Mouse (Mus musculus) lung, embryonic 16.5 days (tissue): ENCODE data around the gene Parvb. TPM values are rescaled to one million over a fixed set of nuclear protein-coding genes. Genes with fewer than 3 reads are reported as not detected.

ENCODE experiments used
- ATAC-seq: fragments of 200-750 bp; cut with Nextera tagmentation; 2 replicates; pipeline ENCODE4 v1.8.0; 2017; ENCODE audit warnings: low read depth, mild to moderate bottlenecking, moderate library complexity
- H3K27ac ChIP-seq: fragments of 300-500 bp; sonication (generic); 2 replicates; pipeline ENCODE4 v1.5.1; 2014; ENCODE audit warnings: mild to moderate bottlenecking, control low read depth, low read length
- H3K27me3 ChIP-seq: fragments of 300-500 bp; sonication (generic); 2 replicates; pipeline ENCODE4 v1.6.1; 2014; ENCODE audit warnings: low read depth, low read length, mixed read lengths; ENCODE audit not compliant: control insufficient read depth, insufficient read depth
- H3K36me3 ChIP-seq: fragments of 300-500 bp; sonication (generic); 2 replicates; pipeline ENCODE4 v1.6.1; 2014; ENCODE audit warnings: low read length; ENCODE audit not compliant: control insufficient read depth, insufficient read depth
- H3K4me1 ChIP-seq: fragments of 300-500 bp; sonication (generic); replicated peaks from 2 replicates; pipeline ENCODE4 v1.6.1; 2014; ENCODE audit warnings: low read length, mixed read lengths; ENCODE audit not compliant: control insufficient read depth, insufficient read depth
- H3K4me2 ChIP-seq: fragments of 300-500 bp; sonication (generic); 2 replicates; pipeline ENCODE4 v1.6.1; 2014; ENCODE audit warnings: low read depth, low read length, control low read depth
- H3K4me3 ChIP-seq: fragments of 300-500 bp; sonication (generic); 2 replicates; pipeline ENCODE4 v1.5.1; 2014; ENCODE audit warnings: mild to moderate bottlenecking, low read length, control low read depth
- H3K9ac ChIP-seq: fragments of 300-500 bp; sonication (generic); 2 replicates; pipeline ENCODE4 v1.6.1; 2014; ENCODE audit warnings: low read length, control low read depth
- H3K9me3 ChIP-seq: fragments of 300-500 bp; sonication (generic); 2 replicates; pipeline ENCODE4 v1.6.1; 2016; ENCODE audit warnings: low read length; ENCODE audit not compliant: control insufficient read depth
- WGBS: fragments of 180-500 bp; shearing (Covaris S2); extraction: QIAGEN DNeasy Blood & Tissue Kit; methylation state at CpG from one replicate; pipeline ENCODE4 v1.1.7; 2014; 5-methylcytosine and 5-hydroxymethylcytosine counted together
- polyA plus RNA-seq: library from polyadenylated mRNA; unstranded; fragments of >200 nt; fragmentation: Nextera tagmentation; extraction: Ambion mirVana; gene quantifications from 2 replicates; pipeline ENCODE4 v1.2.1, GENCODE M21; 2015

Gene Parvb
- polyA plus RNA-seq, 1 experiment from 2014 or later: 5.2 TPM

DNA sequence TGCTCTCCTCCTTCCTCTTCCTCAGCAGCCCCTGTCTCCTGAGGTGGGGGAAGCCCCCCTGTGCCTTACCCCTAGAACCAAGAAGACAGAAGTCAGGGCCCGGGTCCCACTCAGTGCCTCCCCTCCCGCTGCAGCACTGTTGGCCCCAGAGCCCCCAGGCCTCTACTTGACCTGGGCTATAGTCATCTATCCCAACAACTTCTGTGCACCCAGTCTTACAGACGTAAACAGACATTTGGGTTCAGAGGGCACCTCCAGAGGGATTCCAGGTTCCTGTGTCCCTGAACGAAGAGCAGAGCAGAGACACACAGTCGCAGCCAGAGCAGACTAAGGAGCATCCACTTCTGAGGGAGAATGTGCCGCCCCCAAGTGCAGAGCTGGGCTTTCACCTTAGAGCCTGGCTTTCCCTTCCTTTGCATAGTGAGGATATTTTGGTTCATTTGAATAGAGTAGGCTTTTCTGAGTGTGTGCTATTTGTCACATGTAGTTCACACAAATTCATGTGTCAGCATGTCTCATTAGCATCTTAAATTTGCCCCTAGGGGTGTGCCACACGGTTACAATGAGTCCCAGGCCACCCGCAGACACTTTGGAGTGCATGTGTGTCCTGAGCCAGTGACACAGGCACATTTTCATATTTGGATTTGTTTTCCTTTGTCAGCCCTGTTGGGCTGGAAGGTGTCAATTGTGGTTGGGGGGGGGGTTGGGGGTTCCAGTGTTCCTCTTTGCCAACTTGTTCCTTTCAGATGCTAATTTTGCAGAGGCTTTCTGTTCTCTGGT, 70.0 kb downstream of the Parvb start:
- no peaks in the 10 kb centered on the region for H3K9me3 ChIP-seq
- WGBS: 51% methylated on average over 8 of the region's 8 CpGs
- H3K4me2 ChIP-seq: no peak overlapping the region
- no peak overlapping the region for H3K4me3 ChIP-seq
- H3K9ac ChIP-seq: no peak overlapping the region
- peaks cover 23% of the 10 kb centered on the region for H3K4me1 ChIP-seq
- no peaks in the 10 kb centered on the region for H3K27me3 ChIP-seq
- ATAC-seq: no peak
- H3K36me3 ChIP-seq: no peaks in the 10 kb centered on the region
- no peak overlapping the region for H3K27ac ChIP-seq

- Histone ChIP-seq H3K9me3 (no peaks in the 10 kb centered on the region), H3K27me3 (no peaks in the 10 kb centered on the region), H3K4me1 (peaks cover 23% of the 10 kb centered on the region), H3K4me2 (no peak overlapping the region), H3K27ac (no peak overlapping the region), H3K4me3 (no peak overlapping the region), H3K9ac (no peak overlapping the region), H3K36me3 (no peaks in the 10 kb centered on the region)
- ATAC-seq: no peak
- 76% methylated on average over 10 of the region's 10 CpGs for WGBS
These were observed 71.4 kb downstream of the Parvb start for GRCm38 (mm10) chr15:84303264-84303663.

DNA sequence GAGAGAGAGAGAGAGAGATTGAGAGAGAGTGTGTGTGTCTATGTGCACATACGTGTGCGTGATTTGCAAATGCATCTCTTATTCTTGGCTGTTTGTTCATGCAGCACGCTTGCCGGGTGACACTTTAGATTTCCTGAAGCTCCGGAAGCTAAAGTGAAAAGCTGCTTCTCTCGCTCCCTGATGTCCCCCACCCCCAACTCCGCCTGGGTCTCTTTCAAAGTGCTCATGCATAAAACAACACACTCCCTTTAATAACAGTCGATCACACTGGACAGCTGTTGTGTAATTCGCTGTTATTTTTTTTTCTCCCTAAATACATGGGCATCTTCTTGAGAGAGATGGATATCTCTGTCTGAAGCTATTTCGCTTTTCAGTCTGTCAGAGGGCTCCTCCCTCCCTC, 73.5 kb downstream of the Parvb start:
- H3K27me3 ChIP-seq: no peaks in the 10 kb centered on the region
- H3K36me3 ChIP-seq: no peaks in the 10 kb centered on the region
- no peaks in the 10 kb centered on the region for H3K9me3 ChIP-seq
- H3K4me3 ChIP-seq: no peak overlapping the region
- H3K27ac ChIP-seq: no peak overlapping the region
- 43% methylated on average over 10 of the region's 10 CpGs for WGBS
- peak; percentile 26; the same call in 1 of the 2 replicates for ATAC-seq
- H3K9ac ChIP-seq: no peak overlapping the region
- H3K4me1 ChIP-seq: peaks cover 13% of the 10 kb centered on the region
- H3K4me2 ChIP-seq: no peak overlapping the region

GRCm38 (mm10) chr15:84310271-84310670, 78.4 kb downstream of the Parvb start:
- no peaks in the 10 kb centered on the region for H3K27me3 ChIP-seq
- H3K4me3 ChIP-seq: no peak overlapping the region
- H3K4me1 ChIP-seq: peaks cover 27% of the 10 kb centered on the region
- H3K36me3 ChIP-seq: no peaks in the 10 kb centered on the region
- peak; percentile 19; the same call in 1 of the 2 replicates for ATAC-seq
- WGBS: 23% methylated on average over 11 of the region's 11 CpGs
- no peaks in the 10 kb centered on the region for H3K9me3 ChIP-seq
- H3K27ac ChIP-seq: no peak overlapping the region
- no peak overlapping the region for H3K4me2 ChIP-seq
- no peak overlapping the region for H3K9ac ChIP-seq

- H3K9ac ChIP-seq: no peak overlapping the region
- 59% methylated on average over 9 of the region's 9 CpGs for WGBS
- ATAC-seq: no peak
- H3K36me3 ChIP-seq: no peaks in the 10 kb centered on the region
- no peak overlapping the region for H3K27ac ChIP-seq
- no peaks in the 10 kb centered on the region for H3K9me3 ChIP-seq
- no peak overlapping the region for H3K4me3 ChIP-seq
- no peaks in the 10 kb centered on the region for H3K27me3 ChIP-seq
- no peak overlapping the region for H3K4me2 ChIP-seq
- peaks cover 24% of the 10 kb centered on the region for H3K4me1 ChIP-seq
These were observed 79.6 kb downstream of the Parvb start for GRCm38 (mm10) chr15:84311295-84312085.

- no peak overlapping the region for H3K4me2 ChIP-seq
- no peaks in the 10 kb centered on the region for H3K27me3 ChIP-seq
- no peak overlapping the region for H3K27ac ChIP-seq
- no peaks in the 10 kb centered on the region for H3K36me3 ChIP-seq
- WGBS: 53% methylated on average over 9 of the region's 10 CpGs
- no peak overlapping the region for H3K4me3 ChIP-seq
- H3K4me1 ChIP-seq: peaks cover 24% of the 10 kb centered on the region
- ATAC-seq: no peak
- no peak overlapping the region for H3K9ac ChIP-seq
- H3K9me3 ChIP-seq: no peaks in the 10 kb centered on the region
These were observed 81.2 kb downstream of the Parvb start for GRCm38 (mm10) chr15:84312878-84313565.

DNA sequence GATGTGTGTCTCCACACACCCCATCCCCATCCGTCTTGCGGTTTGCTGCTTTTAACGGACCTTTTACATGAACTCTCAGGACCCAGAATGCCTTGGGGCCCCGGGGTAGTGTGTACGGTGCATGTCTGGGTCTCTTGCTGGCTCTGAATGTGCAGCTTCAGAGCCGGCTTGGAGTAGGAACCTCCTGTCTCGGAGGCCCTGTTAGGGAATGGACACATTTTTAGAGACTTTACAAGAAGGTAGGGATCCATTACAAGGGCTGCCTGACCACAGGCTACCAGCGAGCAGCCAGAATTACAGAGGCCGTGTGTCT, 81.7 kb downstream of the Parvb start:
- no peak overlapping the region for H3K4me3 ChIP-seq
- ATAC-seq: no peak
- 28% methylated on average over 9 of the region's 9 CpGs for WGBS
- H3K4me2 ChIP-seq: no peak overlapping the region
- no peaks in the 10 kb centered on the region for H3K27me3 ChIP-seq
- H3K27ac ChIP-seq: no peak overlapping the region
- H3K9me3 ChIP-seq: no peaks in the 10 kb centered on the region
- no peak overlapping the region for H3K9ac ChIP-seq
- no peaks in the 10 kb centered on the region for H3K36me3 ChIP-seq
- H3K4me1 ChIP-seq: peaks cover 24% of the 10 kb centered on the region

- no peak for ATAC-seq
- no peaks in the 10 kb centered on the region for H3K9me3 ChIP-seq
- no peak overlapping the region for H3K9ac ChIP-seq
- WGBS: 44% methylated on average over 18 of the region's 18 CpGs
- no peaks in the 10 kb centered on the region for H3K27me3 ChIP-seq
- H3K4me2 ChIP-seq: no peak overlapping the region
- H3K27ac ChIP-seq: peak overlapping the region; percentile 58
- H3K36me3 ChIP-seq: no peaks in the 10 kb centered on the region
- peaks cover 24% of the 10 kb centered on the region for H3K4me1 ChIP-seq
- H3K4me3 ChIP-seq: no peak overlapping the region
These were observed 82.7 kb downstream of the Parvb start for GRCm38 (mm10) chr15:84314420-84315080.
